Mouse (Mus musculus) CH12.LX (cell line): Measurements from ENCODE around the gene Hk1. TPM values are rescaled to one million over a fixed set of nuclear protein-coding genes. Genes with fewer than 3 reads are reported as not detected.

ENCODE experiments used
- DNase-seq: peaks from one replicate; pipeline ENCODE4 v3.0.0-alpha.2; 2013; ENCODE audit errors: extremely low read depth
- H3K27ac ChIP-seq: 2 replicates; pipeline ENCODE4 v1.5.1; 2012; ENCODE audit warnings: low read depth, mild to moderate bottlenecking, control low read depth, moderate library complexity; ENCODE audit not compliant: insufficient read depth
- H3K27me3 ChIP-seq: replicated peaks from 2 replicates; pipeline ENCODE3; 2012; ENCODE audit warnings: inconsistent platforms
- H3K36me3 ChIP-seq, 2 experiments: replicated peaks in 1 of 2; 2 replicates each; pipeline versions ENCODE3 to v1.6.1; 2012; ENCODE audit warnings: inconsistent platforms in 1 of 2, low read length in 1 of 2, mild to moderate bottlenecking in 1 of 2, mixed read lengths in 1 of 2, moderate library complexity in 1 of 2; ENCODE audit not compliant: control insufficient read depth in 1 of 2, insufficient read depth in 1 of 2
- H3K4me1 ChIP-seq, 2 experiments: 2 replicates each; pipeline ENCODE4 v1.6.1; 2012; ENCODE audit warnings: inconsistent platforms in 1 of 2, moderate library complexity in 1 of 2; ENCODE audit not compliant: insufficient read depth in 2 of 2, control insufficient read depth in 1 of 2
- H3K4me2 ChIP-seq: 2 replicates; pipeline ENCODE4 v1.6.1; 2012; ENCODE audit warnings: low read depth, mild to moderate bottlenecking, control low read depth; ENCODE audit not compliant: poor library complexity, insufficient read depth, severe bottlenecking
- H3K4me3 ChIP-seq, 3 experiments: fragments of 150-350 bp in 1 of 3; sonication (generic) in 1 of 3; replicated peaks in 1 of 3; 2 replicates each; pipeline versions ENCODE3 to v1.5.1; 2011 to 2012; ENCODE audit warnings: low read depth in 2 of 3, low read length in 2 of 3, mild to moderate bottlenecking in 2 of 3, moderate library complexity in 2 of 3, control low read depth in 1 of 3, improper control_type of control experiment in 1 of 3, inconsistent platforms in 1 of 3, mixed read lengths in 1 of 3; ENCODE audit not compliant: poor library complexity in 1 of 3
- H3K79me2 ChIP-seq: replicated peaks from 2 replicates; pipeline ENCODE4 v1.6.1; 2012; ENCODE audit warnings: mild to moderate bottlenecking, moderate library complexity; ENCODE audit not compliant: control insufficient read depth, poor library complexity, insufficient read depth, severe bottlenecking; ENCODE audit errors: extremely low read depth
- H3K9ac ChIP-seq: 2 replicates; pipeline ENCODE4 v1.6.1; 2012; ENCODE audit warnings: low read depth, mild to moderate bottlenecking, control low read depth, moderate library complexity; ENCODE audit not compliant: insufficient read depth
- H3K9me3 ChIP-seq: replicated peaks from 2 replicates; pipeline ENCODE3; 2012; ENCODE audit warnings: low read length, inconsistent platforms, mixed read lengths
- CHD2 ChIP-seq: IDR thresholded peaks from 2 replicates; pipeline ENCODE4 v1.6.1; 2011; ENCODE audit warnings: low read length, improper control_type of control experiment
- ELF1 ChIP-seq: IDR thresholded peaks from 2 replicates; pipeline ENCODE4 v1.6.1; 2014; ENCODE audit warnings: low read depth, mild to moderate bottlenecking, inconsistent platforms, low read length, improper control_type of control experiment
- ETS1 ChIP-seq: conservative IDR thresholded peaks from 2 replicates; pipeline ENCODE4 v1.6.1; 2012; ENCODE audit warnings: low read depth, mild to moderate bottlenecking, inconsistent platforms, low read length, improper control_type of control experiment, moderate library complexity
- GABPA ChIP-seq: IDR thresholded peaks from 2 replicates; pipeline ENCODE4 v1.6.1; 2012; ENCODE audit warnings: low read depth, low read length, improper control_type of control experiment, inconsistent platforms; ENCODE audit not compliant: insufficient replicate concordance
- IRF4 ChIP-seq: IDR thresholded peaks from 2 replicates; pipeline ENCODE4 v1.6.1; 2014; ENCODE audit warnings: low read depth, mild to moderate bottlenecking, inconsistent platforms, low read length, improper control_type of control experiment
- JUN ChIP-seq: IDR thresholded peaks from 2 replicates; pipeline ENCODE4 v1.6.1; 2011; ENCODE audit warnings: low read depth, mild to moderate bottlenecking, low read length, improper control_type of control experiment, moderate library complexity; ENCODE audit not compliant: insufficient read depth
- KAT2A ChIP-seq: IDR thresholded peaks from 2 replicates; pipeline ENCODE4 v1.6.1; 2012; ENCODE audit warnings: low read length, improper control_type of control experiment, inconsistent platforms; ENCODE audit not compliant: insufficient replicate concordance
- MAFK ChIP-seq: IDR thresholded peaks from 2 replicates; pipeline ENCODE4 v1.6.1; 2011; ENCODE audit warnings: low read length, improper control_type of control experiment; ENCODE audit not compliant: insufficient replicate concordance
- MEF2A ChIP-seq: IDR thresholded peaks from 2 replicates; pipeline ENCODE4 v1.6.1; 2014; ENCODE audit warnings: low read depth, mild to moderate bottlenecking, inconsistent platforms, low read length, improper control_type of control experiment, borderline replicate concordance
- NELFE ChIP-seq: IDR thresholded peaks from 2 replicates; pipeline ENCODE4 v1.6.1; 2011; ENCODE audit warnings: low read depth, low read length, improper control_type of control experiment
- PAX5 ChIP-seq: IDR thresholded peaks from 2 replicates; pipeline ENCODE4 v1.6.1; 2012; ENCODE audit warnings: low read length, inconsistent platforms, mixed read lengths
- RCOR1 ChIP-seq: conservative IDR thresholded peaks from 2 replicates; pipeline ENCODE4 v1.6.1; 2012; ENCODE audit warnings: low read depth, mild to moderate bottlenecking, inconsistent platforms, low read length, improper control_type of control experiment
- TBP ChIP-seq: conservative IDR thresholded peaks from 2 replicates; pipeline ENCODE4 v1.6.1; 2011; ENCODE audit warnings: low read depth, low read length, improper control_type of control experiment
- USF1 ChIP-seq: IDR thresholded peaks from 2 replicates; pipeline ENCODE4 v1.6.1; 2014; ENCODE audit warnings: low read depth, mild to moderate bottlenecking, inconsistent platforms, low read length, improper control_type of control experiment
- USF2 ChIP-seq: conservative IDR thresholded peaks from 2 replicates; pipeline ENCODE4 v1.6.1; 2011; ENCODE audit warnings: low read depth, low read length, improper control_type of control experiment
- ZMIZ1 ChIP-seq: IDR thresholded peaks from 2 replicates; pipeline ENCODE4 v1.6.1; 2012; ENCODE audit warnings: low read depth, mild to moderate bottlenecking, inconsistent platforms, low read length, improper control_type of control experiment
- ZNF384 ChIP-seq: IDR thresholded peaks from 2 replicates; pipeline ENCODE4 v1.6.1; 2012; ENCODE audit warnings: low read depth, low read length, improper control_type of control experiment, inconsistent platforms
- dilution Hi-C: fragments of 300-500 bp; cut with MboI; formaldehyde crosslinking; loops from 2 replicates; pipeline ENCODE4 v1.14.3; 2020; ENCODE audit warnings: low sequenced_read_pairs; ENCODE audit not compliant: extremely low pct_unique_long_range_greater_than_20kb, extremely low pct_ligation_motif_present
- in situ Hi-C: fragments of 300-500 bp; cut with MboI; formaldehyde crosslinking; loops from 3 replicates; pipeline ENCODE4 v1.14.3; 2019; ENCODE audit warnings: low sequenced_read_pairs, low pct_ligation_motif_present, low pct_unique_long_range_greater_than_20kb, mixed read lengths
- polyA plus RNA-seq: library from polyadenylated mRNA; unstranded; fragments of >175 nt; gene quantifications from 2 replicates; pipeline ENCODE4 v1.2.1, GENCODE M21; 2012; ENCODE audit warnings: low read depth; ENCODE audit not compliant: insufficient read length
- total RNA-seq, 2 experiments: library from RNA; depleted of rRNA; stranded (reverse); fragments of 300-350 nt in 1 of 2; fragments of >200 nt in 1 of 2; gene quantifications; 2 replicates each; pipeline ENCODE4 v1.2.3; 2012 to 2014

The Hk1 gene
- total RNA-seq (2012; rRNA removed): 14.7 and 23.4 TPM in 2 replicates
- 9.3 and 9.9 TPM in 2 replicates for total RNA-seq (2014; rRNA removed)
- 30.1 and 31.8 TPM in 2 replicates for polyA plus RNA-seq

- no peaks in the 10 kb centered on the region for H3K36me3 ChIP-seq
- in situ Hi-C loops (loop anchor here (5.0 to 25.0 kb wide), 2 partner anchors 108 to 543 kb away; no protein-coding TSS in a partner anchor), dilution Hi-C loops (no loop called here)
- H3K79me2 ChIP-seq: no peaks in the 10 kb centered on the region
- TF ChIP-seq MAFK: no peak
- TF ChIP-seq RCOR1: no peak
- no peak for TF ChIP-seq TBP
- no peak for TF ChIP-seq USF2
- no peak for TF ChIP-seq ETS1
- no peak for TF ChIP-seq KAT2A
- no peak for TF ChIP-seq NELFE
- no peak for DNase-seq
- no peak within 1 kb of the TSS for H3K4me2 ChIP-seq
- H3K9ac ChIP-seq: no peak within 1 kb of the TSS
- no peaks in the 10 kb centered on the region for H3K4me1 ChIP-seq
- no peak within 1 kb of the TSS for H3K4me3 ChIP-seq
- H3K27me3 ChIP-seq: peaks cover 27% of the 10 kb centered on the region
- no peak within 1 kb of the TSS for H3K27ac ChIP-seq
- H3K9me3 ChIP-seq: peaks cover 6% of the 10 kb centered on the region
These were observed at the start of gene Hk1 for GRCm38 (mm10) chr10:62379808-62380207. Gene Hk1, minus strand, starts transcription at chr10:62379908.

- TF ChIP-seq MAFK: no peak
- TF ChIP-seq KAT2A: no peak
- TF ChIP-seq JUN: no peak
- TF ChIP-seq ETS1: no peak
- no peak for TF ChIP-seq TBP
- TF ChIP-seq ZNF384: no peak
- TF ChIP-seq ELF1: no peak
- TF ChIP-seq NELFE: no peak
- TF ChIP-seq PAX5: no peak
- TF ChIP-seq CHD2: no peak
- no peak for TF ChIP-seq MEF2A
- TF ChIP-seq GABPA: no peak
- TF ChIP-seq IRF4: no peak
- TF ChIP-seq USF1: no peak
- TF ChIP-seq ZMIZ1: no peak
- in situ Hi-C loops (no loop called here), dilution Hi-C loops (no loop called here)
- Histone ChIP-seq H3K9ac (no peak overlapping the region), H3K27ac (no peak overlapping the region), H3K9me3 (no peaks in the 10 kb centered on the region), H3K27me3 (peaks cover 19% of the 10 kb centered on the region), H3K4me1 (no peaks in the 10 kb centered on the region), H3K4me2 (no peak overlapping the region), H3K36me3 (peaks cover 21 to 28% of the 10 kb centered on the region in 2 experiments), H3K79me2 (no peaks in the 10 kb centered on the region), H3K4me3 (no peak overlapping the region)
- DNase-seq: no peak
These were observed 45.6 kb upstream of the Hk1 start for GRCm38 (mm10) chr10:62425081-62425871.
